Mouse (Mus musculus) CH12.LX (cell line): ENCODE data around the gene Fbxo31. TPM values are rescaled to one million over a fixed set of nuclear protein-coding genes. Genes with fewer than 3 reads are reported as not detected.

Experiments used
- DNase-seq: peaks from one replicate; pipeline ENCODE4 v3.0.0-alpha.2; 2013; ENCODE audit errors: extremely low read depth
- H3K27ac ChIP-seq: 2 replicates; pipeline ENCODE4 v1.5.1; 2012; ENCODE audit warnings: low read depth, mild to moderate bottlenecking, control low read depth, moderate library complexity; ENCODE audit not compliant: insufficient read depth
- H3K27me3 ChIP-seq: replicated peaks from 2 replicates; pipeline ENCODE3; 2012; ENCODE audit warnings: inconsistent platforms
- H3K36me3 ChIP-seq, 2 experiments: replicated peaks in 1 of 2; 2 replicates each; pipeline versions ENCODE3 to v1.6.1; 2012; ENCODE audit warnings: inconsistent platforms in 1 of 2, low read length in 1 of 2, mild to moderate bottlenecking in 1 of 2, mixed read lengths in 1 of 2, moderate library complexity in 1 of 2; ENCODE audit not compliant: control insufficient read depth in 1 of 2, insufficient read depth in 1 of 2
- H3K4me1 ChIP-seq, 2 experiments: 2 replicates each; pipeline ENCODE4 v1.6.1; 2012; ENCODE audit warnings: inconsistent platforms in 1 of 2, moderate library complexity in 1 of 2; ENCODE audit not compliant: insufficient read depth in 2 of 2, control insufficient read depth in 1 of 2
- H3K4me2 ChIP-seq: 2 replicates; pipeline ENCODE4 v1.6.1; 2012; ENCODE audit warnings: low read depth, mild to moderate bottlenecking, control low read depth; ENCODE audit not compliant: poor library complexity, insufficient read depth, severe bottlenecking
- H3K4me3 ChIP-seq, 3 experiments: fragments of 150-350 bp in 1 of 3; sonication (generic) in 1 of 3; replicated peaks in 1 of 3; 2 replicates each; pipeline versions ENCODE3 to v1.5.1; 2011 to 2012; ENCODE audit warnings: low read depth in 2 of 3, low read length in 2 of 3, mild to moderate bottlenecking in 2 of 3, moderate library complexity in 2 of 3, control low read depth in 1 of 3, improper control_type of control experiment in 1 of 3, inconsistent platforms in 1 of 3, mixed read lengths in 1 of 3; ENCODE audit not compliant: poor library complexity in 1 of 3
- H3K79me2 ChIP-seq: replicated peaks from 2 replicates; pipeline ENCODE4 v1.6.1; 2012; ENCODE audit warnings: mild to moderate bottlenecking, moderate library complexity; ENCODE audit not compliant: control insufficient read depth, poor library complexity, insufficient read depth, severe bottlenecking; ENCODE audit errors: extremely low read depth
- H3K9ac ChIP-seq: 2 replicates; pipeline ENCODE4 v1.6.1; 2012; ENCODE audit warnings: low read depth, mild to moderate bottlenecking, control low read depth, moderate library complexity; ENCODE audit not compliant: insufficient read depth
- H3K9me3 ChIP-seq: replicated peaks from 2 replicates; pipeline ENCODE3; 2012; ENCODE audit warnings: low read length, inconsistent platforms, mixed read lengths
- CHD1 ChIP-seq: IDR thresholded peaks from 2 replicates; pipeline ENCODE4 v1.6.1; 2012; ENCODE audit warnings: low read depth, low read length, improper control_type of control experiment, inconsistent platforms
- CHD2 ChIP-seq: IDR thresholded peaks from 2 replicates; pipeline ENCODE4 v1.6.1; 2011; ENCODE audit warnings: low read length, improper control_type of control experiment
- CTCF ChIP-seq, 2 experiments: IDR thresholded peaks in 1 of 2; conservative IDR thresholded peaks in 1 of 2; 2 replicates each; pipeline ENCODE4 v1.5.1; 2011 to 2012; ENCODE audit warnings: low read depth in 2 of 2, low read length in 2 of 2, improper control_type of control experiment in 1 of 2, inconsistent platforms in 1 of 2, mild to moderate bottlenecking in 1 of 2, moderate library complexity in 1 of 2
- E2F4 ChIP-seq: IDR thresholded peaks from 2 replicates; pipeline ENCODE4 v1.6.1; 2011; ENCODE audit warnings: low read depth, low read length, improper control_type of control experiment; ENCODE audit not compliant: insufficient replicate concordance
- GABPA ChIP-seq: IDR thresholded peaks from 2 replicates; pipeline ENCODE4 v1.6.1; 2012; ENCODE audit warnings: low read depth, low read length, improper control_type of control experiment, inconsistent platforms; ENCODE audit not compliant: insufficient replicate concordance
- HCFC1 ChIP-seq: IDR thresholded peaks from 2 replicates; pipeline ENCODE4 v1.6.1; 2012; ENCODE audit warnings: low read depth, mild to moderate bottlenecking, inconsistent platforms, low read length, improper control_type of control experiment
- JUND ChIP-seq: conservative IDR thresholded peaks from 2 replicates; pipeline ENCODE4 v1.6.1; 2011; ENCODE audit warnings: low read depth, low read length, improper control_type of control experiment
- MAFK ChIP-seq: IDR thresholded peaks from 2 replicates; pipeline ENCODE4 v1.6.1; 2011; ENCODE audit warnings: low read length, improper control_type of control experiment; ENCODE audit not compliant: insufficient replicate concordance
- MAX ChIP-seq: IDR thresholded peaks from 2 replicates; pipeline ENCODE4 v1.6.1; 2011; ENCODE audit warnings: low read length, improper control_type of control experiment
- MAZ ChIP-seq: IDR thresholded peaks from 2 replicates; pipeline ENCODE4 v1.6.1; 2012; ENCODE audit warnings: low read depth, mild to moderate bottlenecking, inconsistent platforms, low read length, improper control_type of control experiment, moderate library complexity
- MEF2A ChIP-seq: IDR thresholded peaks from 2 replicates; pipeline ENCODE4 v1.6.1; 2014; ENCODE audit warnings: low read depth, mild to moderate bottlenecking, inconsistent platforms, low read length, improper control_type of control experiment, borderline replicate concordance
- NELFE ChIP-seq: IDR thresholded peaks from 2 replicates; pipeline ENCODE4 v1.6.1; 2011; ENCODE audit warnings: low read depth, low read length, improper control_type of control experiment
- NRF1 ChIP-seq: IDR thresholded peaks from 2 replicates; pipeline ENCODE4 v1.6.1; 2014; ENCODE audit warnings: low read depth, mild to moderate bottlenecking, inconsistent platforms, low read length, improper control_type of control experiment, moderate library complexity
- POLR2A ChIP-seq: IDR thresholded peaks from 2 replicates; pipeline ENCODE4 v1.6.1; 2011; ENCODE audit warnings: low read depth, mild to moderate bottlenecking, improper control_type of control experiment, low read length
- POLR2AphosphoS2 ChIP-seq: IDR thresholded peaks from 2 replicates; pipeline ENCODE4 v1.6.1; 2011; ENCODE audit warnings: low read depth, low read length, improper control_type of control experiment
- RCOR1 ChIP-seq: conservative IDR thresholded peaks from 2 replicates; pipeline ENCODE4 v1.6.1; 2012; ENCODE audit warnings: low read depth, mild to moderate bottlenecking, inconsistent platforms, low read length, improper control_type of control experiment
- SIN3A ChIP-seq: IDR thresholded peaks from 2 replicates; pipeline ENCODE4 v1.6.1; 2012; ENCODE audit warnings: low read length, improper control_type of control experiment, inconsistent platforms
- TBP ChIP-seq: conservative IDR thresholded peaks from 2 replicates; pipeline ENCODE4 v1.6.1; 2011; ENCODE audit warnings: low read depth, low read length, improper control_type of control experiment
- TCF12 ChIP-seq: IDR thresholded peaks from 2 replicates; pipeline ENCODE4 v1.6.1; 2014; ENCODE audit warnings: low read depth, mild to moderate bottlenecking, inconsistent platforms, low read length, improper control_type of control experiment
- UBTF ChIP-seq: IDR thresholded peaks from 2 replicates; pipeline ENCODE4 v1.6.1; 2012; ENCODE audit warnings: low read depth, mild to moderate bottlenecking, inconsistent platforms, low read length, improper control_type of control experiment, moderate library complexity
- USF1 ChIP-seq: IDR thresholded peaks from 2 replicates; pipeline ENCODE4 v1.6.1; 2014; ENCODE audit warnings: low read depth, mild to moderate bottlenecking, inconsistent platforms, low read length, improper control_type of control experiment
- ZMIZ1 ChIP-seq: IDR thresholded peaks from 2 replicates; pipeline ENCODE4 v1.6.1; 2012; ENCODE audit warnings: low read depth, mild to moderate bottlenecking, inconsistent platforms, low read length, improper control_type of control experiment
- ZNF384 ChIP-seq: IDR thresholded peaks from 2 replicates; pipeline ENCODE4 v1.6.1; 2012; ENCODE audit warnings: low read depth, low read length, improper control_type of control experiment, inconsistent platforms
- dilution Hi-C: fragments of 300-500 bp; cut with MboI; formaldehyde crosslinking; loops from 2 replicates; pipeline ENCODE4 v1.14.3; 2020; ENCODE audit warnings: low sequenced_read_pairs; ENCODE audit not compliant: extremely low pct_unique_long_range_greater_than_20kb, extremely low pct_ligation_motif_present
- in situ Hi-C: fragments of 300-500 bp; cut with MboI; formaldehyde crosslinking; loops from 3 replicates; pipeline ENCODE4 v1.14.3; 2019; ENCODE audit warnings: low sequenced_read_pairs, low pct_ligation_motif_present, low pct_unique_long_range_greater_than_20kb, mixed read lengths
- polyA plus RNA-seq: library from polyadenylated mRNA; unstranded; fragments of >175 nt; gene quantifications from 2 replicates; pipeline ENCODE4 v1.2.1, GENCODE M21; 2012; ENCODE audit warnings: low read depth; ENCODE audit not compliant: insufficient read length
- total RNA-seq, 2 experiments: library from RNA; depleted of rRNA; stranded (reverse); fragments of 300-350 nt in 1 of 2; fragments of >200 nt in 1 of 2; gene quantifications; 2 replicates each; pipeline ENCODE4 v1.2.3; 2012 to 2014

The Fbxo31 gene
- total and polyA plus RNA-seq, 3 experiments = 13.2 to 24.7 (median 14.2) TPM

DNA sequence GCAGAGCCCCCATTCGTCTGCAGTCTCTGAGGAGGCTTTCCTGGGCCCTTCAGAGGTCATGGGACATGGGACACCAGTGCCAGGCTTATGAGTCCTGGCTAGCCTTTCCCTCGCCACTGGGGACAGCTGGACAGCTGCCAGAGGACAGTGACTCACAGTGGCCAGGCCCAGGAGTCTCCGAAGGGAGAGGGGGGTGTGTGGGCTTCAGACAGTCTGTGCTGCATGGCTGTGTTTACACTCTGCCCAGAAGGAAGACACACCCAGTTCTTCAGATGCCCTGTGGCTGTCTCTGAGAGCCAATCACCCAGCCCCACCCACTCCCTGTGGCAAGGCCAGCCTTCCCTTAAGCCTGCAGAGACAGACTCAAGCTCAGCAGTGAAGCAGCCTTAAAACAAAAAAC lies 5.3 kb downstream of the Fbxo31 start:
- in situ Hi-C loops = no loop called here
- H3K4me2 ChIP-seq = no peak overlapping the region
- TF ChIP-seq GABPA = no peak
- TF ChIP-seq MEF2A = no peak
- no peak for TF ChIP-seq MAX
- no peak for TF ChIP-seq CHD1
- TF ChIP-seq E2F4 = no peak
- no peak for TF ChIP-seq UBTF
- no peak for TF ChIP-seq ZMIZ1
- TF ChIP-seq JUND = no peak
- TF ChIP-seq NELFE = no peak
- TF ChIP-seq MAFK = no peak
- no peak for TF ChIP-seq ZNF384
- no peaks in the 10 kb centered on the region for H3K9me3 ChIP-seq
- no peak for DNase-seq
- dilution Hi-C loops = no loop called here
- peaks cover 6 to 32% of the 10 kb centered on the region in 2 experiments; a peak in 3 of 4 replicates for H3K4me1 ChIP-seq
- H3K36me3 ChIP-seq = peaks cover 0 to 63% of the 10 kb centered on the region in 2 experiments
- H3K27me3 ChIP-seq = no peaks in the 10 kb centered on the region
- no peak overlapping the region for H3K9ac ChIP-seq
- peaks cover 41% of the 10 kb centered on the region for H3K79me2 ChIP-seq
- H3K4me3 ChIP-seq = no peak overlapping the region
- H3K27ac ChIP-seq = no peak overlapping the region

DNA sequence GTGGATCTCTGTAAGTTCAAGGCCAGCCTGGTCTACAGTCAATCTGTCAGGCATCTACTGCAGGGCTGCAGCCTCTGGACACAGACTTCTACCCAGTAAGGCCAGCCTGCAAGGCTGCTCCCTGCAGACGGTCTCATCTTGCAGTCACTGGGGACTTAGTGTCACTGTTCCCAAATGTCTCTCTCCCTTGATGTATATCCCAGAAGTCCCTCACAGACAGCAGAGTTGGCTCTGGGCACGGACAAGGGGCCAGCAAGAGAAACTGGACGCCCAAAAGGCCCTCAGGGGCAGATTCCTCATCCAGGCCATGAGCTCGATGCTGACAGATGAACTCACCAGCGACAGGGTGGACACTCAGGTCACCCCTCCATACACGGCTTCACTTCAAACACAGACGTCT lies 6.5 kb downstream of the Fbxo31 start:
- Histone ChIP-seq H3K4me3 (no peak overlapping the region), H3K9me3 (no peaks in the 10 kb centered on the region), H3K4me1 (peaks cover 5 to 29% of the 10 kb centered on the region in 2 experiments; a peak in 3 of 4 replicates), H3K27ac (no peak overlapping the region), H3K9ac (no peak overlapping the region), H3K79me2 (peaks cover 33% of the 10 kb centered on the region), H3K27me3 (no peaks in the 10 kb centered on the region), H3K4me2 (no peak overlapping the region), H3K36me3 (peaks cover 0 to 74% of the 10 kb centered on the region in 2 experiments)
- no peak for DNase-seq
- dilution Hi-C loops (no loop called here), in situ Hi-C loops (no loop called here)
- TF ChIP-seq ZMIZ1 (no peak), HCFC1 (no peak), MEF2A (no peak), TCF12 (no peak)

DNA sequence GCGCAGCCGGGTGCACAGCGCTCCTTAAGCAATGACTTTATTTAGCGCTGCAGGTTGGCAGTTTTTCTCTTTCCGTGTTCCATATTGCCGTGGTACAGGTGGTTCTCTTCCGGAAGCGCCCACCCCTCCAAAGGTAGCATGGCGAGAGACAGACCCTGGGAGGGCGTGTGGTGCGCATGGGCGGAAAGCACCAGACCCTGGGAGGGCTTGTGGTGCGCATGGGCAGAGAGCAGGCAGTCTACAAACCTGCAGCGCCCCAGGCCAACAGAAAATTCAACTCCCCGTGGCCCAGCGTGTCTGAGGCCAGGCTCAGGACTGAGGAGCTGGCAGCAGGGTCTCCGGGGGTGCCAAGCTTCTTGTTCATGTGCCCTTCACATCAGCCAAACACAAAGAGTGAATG lies 7.8 kb downstream of the Fbxo31 start:
- no peak overlapping the region for H3K4me3 ChIP-seq
- dilution Hi-C loops = no loop called here
- H3K36me3 ChIP-seq = peaks cover under 1 to 80% of the 10 kb centered on the region in 2 experiments
- H3K4me2 ChIP-seq = no peak overlapping the region
- in situ Hi-C loops = no loop called here
- H3K27ac ChIP-seq = no peak overlapping the region
- no peaks in the 10 kb centered on the region for H3K9me3 ChIP-seq
- TF ChIP-seq USF1 (no peak), CTCF (conservative IDR thresholded peaks at IDR 0.05 in 1 of 2, IDR thresholded peaks at IDR 0.05 in 1 of 2; ENCODE audit: low read depth in 2 of 2, low read length in 2 of 2) (no peak), MAX (no peak), RCOR1 (no peak), NRF1 (no peak), CHD2 (no peak), POLR2AphosphoS2 (no peak), CHD1 (no peak), TBP (no peak), MAZ (no peak), POLR2A (no peak), SIN3A (no peak)
- H3K79me2 ChIP-seq = peaks cover 21% of the 10 kb centered on the region
- no peak for DNase-seq
- no peaks in the 10 kb centered on the region for H3K27me3 ChIP-seq
- H3K4me1 ChIP-seq = peaks cover 3 to 16% of the 10 kb centered on the region in 2 experiments; a peak in 3 of 4 replicates
- no peak overlapping the region for H3K9ac ChIP-seq
